Mouse (Mus musculus): ENCODE results near the gene Cox5a.

The Cox5a gene

GRCm38 (mm10) chr9:57525516-57525915 lies 4.4 kb downstream of the Cox5a start:
- DNase-seq (ENCODE audit: extremely low spot score): no peak

GRCm38 (mm10) chr9:57526435-57526834 lies 5.4 kb downstream of the Cox5a start:
- DNase-seq (ENCODE audit: extremely low spot score): no peak

GRCm38 (mm10) chr9:57531946-57532345 lies 10.9 kb downstream of the Cox5a start:
- no peak for DNase-seq (ENCODE audit: extremely low spot score)

GRCm38 (mm10) chr9:57536362-57536761 lies 15.3 kb downstream of the Cox5a start:
- no peak for DNase-seq (ENCODE audit: extremely low spot score)

GRCm38 (mm10) chr9:57537044-57537727 lies 16.1 kb downstream of the Cox5a start, which contains the start of gene Fam219b:
Gene Fam219b (plus strand): TSS chr9:57537528.
- DNase-seq (ENCODE audit: extremely low spot score): peak; percentile 87

- no peak for DNase-seq (ENCODE audit: extremely low spot score)
Observed at GRCm38 (mm10) chr9:57537728-57538181, 16.7 kb downstream of the Cox5a start.

- DNase-seq (ENCODE audit: extremely low spot score): no peak
Observed at GRCm38 (mm10) chr9:57539550-57539949, 18.5 kb downstream of the Cox5a start.

GRCm38 (mm10) chr9:57541312-57541711 lies 20.2 kb downstream of the Cox5a start:
- DNase-seq (ENCODE audit: extremely low spot score): peak; percentile 47

GRCm38 (mm10) chr9:57543951-57544350 lies 22.9 kb downstream of the Cox5a start:
- DNase-seq (ENCODE audit: extremely low spot score): no peak

GRCm38 (mm10) chr9:57547287-57547686 lies 26.2 kb downstream of the Cox5a start:
- DNase-seq (ENCODE audit: extremely low spot score): no peak

- no peak for DNase-seq (ENCODE audit: extremely low spot score)
Observed at GRCm38 (mm10) chr9:57547869-57548268, 26.8 kb downstream of the Cox5a start.

GRCm38 (mm10) chr9:57549186-57549585 lies 28.1 kb downstream of the Cox5a start:
- DNase-seq (ENCODE audit: extremely low spot score): no peak

- no peak for DNase-seq (ENCODE audit: extremely low spot score)
Observed at GRCm38 (mm10) chr9:57550126-57550862, 29.2 kb downstream of the Cox5a start.

GRCm38 (mm10) chr9:57552139-57552887 lies 31.2 kb downstream of the Cox5a start, which contains the start of gene Mpi:
Gene Mpi (minus strand): TSS chr9:57552763.
- DNase-seq (ENCODE audit: extremely low spot score): peak; percentile 75

- DNase-seq (ENCODE audit: extremely low spot score): no peak
Observed at GRCm38 (mm10) chr9:57553119-57553518, 32.0 kb downstream of the Cox5a start.

GRCm38 (mm10) chr9:57554753-57555152 lies 33.7 kb downstream of the Cox5a start:
- DNase-seq (ENCODE audit: extremely low spot score): no peak

- no peak for DNase-seq (ENCODE audit: extremely low spot score)
Observed at GRCm38 (mm10) chr9:57557215-57557614, 36.1 kb downstream of the Cox5a start.

- no peak for DNase-seq (ENCODE audit: extremely low spot score)
Observed at GRCm38 (mm10) chr9:57558625-57559024, 37.6 kb downstream of the Cox5a start.

GRCm38 (mm10) chr9:57559568-57559967 lies 38.5 kb downstream of the Cox5a start:
- no peak for DNase-seq (ENCODE audit: extremely low spot score)

- peak; percentile 33 for DNase-seq (ENCODE audit: extremely low spot score)
Observed at GRCm38 (mm10) chr9:57560263-57560662, 39.2 kb downstream of the Cox5a start.

- DNase-seq (ENCODE audit: extremely low spot score): peak; percentile 93
Observed at GRCm38 (mm10) chr9:57560861-57561710, 40.0 kb downstream of the Cox5a start, which contains the start of gene Scamp2. Gene Scamp2 (plus strand): TSS chr9:57560943.
